Mouse (Mus musculus) hindlimb bud, embryonic 11.5 days (tissue): ENCODE data around the gene Sgms1.

ENCODE experiments used
- DNase-seq: peaks from one replicate; pipeline ENCODE4 v3.0.0-alpha.2; 2012; ENCODE audit warnings: low read depth, low spot score; ENCODE audit errors: extremely low spot score

Gene Sgms1

DNA sequence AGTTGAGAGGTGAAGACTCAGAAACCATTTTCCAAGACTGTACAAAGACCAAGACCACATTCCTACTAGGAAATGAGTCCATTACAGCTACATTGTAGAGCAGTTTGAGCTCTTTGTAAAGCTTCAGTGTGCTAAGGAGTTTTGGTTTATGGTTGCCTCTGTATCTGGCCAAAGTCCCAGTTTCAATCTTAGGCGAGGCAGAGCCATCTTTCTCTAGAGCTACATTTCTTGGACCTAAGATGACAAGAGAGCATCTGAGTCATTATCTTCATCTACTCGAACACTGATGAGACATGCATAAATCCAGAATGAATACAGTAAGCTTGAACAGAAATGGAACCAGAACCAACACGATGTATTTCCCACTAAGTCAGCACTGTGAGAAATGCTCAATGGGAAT is 87.9 kb downstream of the Sgms1 start:
- DNase-seq = no peak

DNA sequence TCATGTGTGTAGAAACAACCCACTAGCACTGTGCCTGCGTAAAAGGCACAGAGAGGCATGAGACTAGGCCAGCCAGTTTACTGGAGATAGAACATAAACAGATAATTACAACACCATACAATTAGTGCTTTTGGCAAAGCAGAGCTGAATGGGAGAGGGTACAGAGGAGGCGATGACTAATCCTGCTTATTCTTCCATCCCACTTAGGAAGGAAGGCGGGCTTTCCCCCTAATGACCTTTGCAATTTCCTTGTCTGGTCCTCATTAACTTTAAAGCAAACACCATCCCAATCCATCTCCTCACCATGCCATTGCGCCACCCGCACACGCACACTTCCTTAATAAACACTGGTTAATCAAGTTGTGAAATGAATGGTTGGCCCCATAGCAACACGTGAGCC is 91.3 kb downstream of the Sgms1 start:
- DNase-seq = no peak

DNA sequence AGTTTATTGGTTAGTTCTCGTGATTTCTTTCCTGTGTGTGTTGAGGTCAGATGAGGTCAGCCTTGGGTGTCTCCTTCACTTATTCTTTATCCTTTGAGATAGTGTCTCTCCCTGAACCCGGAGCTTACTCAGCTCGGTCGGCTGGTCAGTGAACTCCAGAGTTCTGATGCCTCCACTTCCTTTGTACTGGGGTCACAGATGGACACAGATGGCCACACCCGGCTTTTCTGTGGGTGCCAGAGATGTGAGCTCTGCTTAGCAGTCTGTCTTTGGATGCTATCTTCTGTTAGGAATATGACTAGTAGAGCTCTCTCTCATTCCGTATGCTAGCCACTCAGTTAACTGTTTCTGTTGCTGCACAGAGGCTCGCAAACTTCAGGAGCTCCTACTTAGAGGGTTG is 92.7 kb downstream of the Sgms1 start:
- DNase-seq = no peak

DNA sequence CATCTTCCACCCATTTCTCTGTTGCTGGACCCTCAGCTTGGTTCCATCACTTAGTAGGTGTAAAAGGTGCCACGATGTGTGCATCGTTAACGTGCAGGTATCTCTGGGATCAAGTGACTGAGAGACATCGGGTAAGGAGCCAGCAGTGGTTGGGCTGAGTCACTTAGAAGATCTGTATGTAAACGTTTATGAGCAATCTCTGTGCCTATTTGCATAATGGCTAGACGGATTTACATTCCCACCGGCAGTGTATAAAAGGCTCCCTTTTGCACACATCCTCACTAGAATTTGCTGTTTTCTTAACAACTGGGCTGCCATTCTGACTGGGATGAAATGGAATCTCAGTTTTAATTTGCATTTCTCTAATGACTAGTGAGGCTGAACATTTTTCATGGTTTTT is 93.9 kb downstream of the Sgms1 start:
- DNase-seq = no peak

DNA sequence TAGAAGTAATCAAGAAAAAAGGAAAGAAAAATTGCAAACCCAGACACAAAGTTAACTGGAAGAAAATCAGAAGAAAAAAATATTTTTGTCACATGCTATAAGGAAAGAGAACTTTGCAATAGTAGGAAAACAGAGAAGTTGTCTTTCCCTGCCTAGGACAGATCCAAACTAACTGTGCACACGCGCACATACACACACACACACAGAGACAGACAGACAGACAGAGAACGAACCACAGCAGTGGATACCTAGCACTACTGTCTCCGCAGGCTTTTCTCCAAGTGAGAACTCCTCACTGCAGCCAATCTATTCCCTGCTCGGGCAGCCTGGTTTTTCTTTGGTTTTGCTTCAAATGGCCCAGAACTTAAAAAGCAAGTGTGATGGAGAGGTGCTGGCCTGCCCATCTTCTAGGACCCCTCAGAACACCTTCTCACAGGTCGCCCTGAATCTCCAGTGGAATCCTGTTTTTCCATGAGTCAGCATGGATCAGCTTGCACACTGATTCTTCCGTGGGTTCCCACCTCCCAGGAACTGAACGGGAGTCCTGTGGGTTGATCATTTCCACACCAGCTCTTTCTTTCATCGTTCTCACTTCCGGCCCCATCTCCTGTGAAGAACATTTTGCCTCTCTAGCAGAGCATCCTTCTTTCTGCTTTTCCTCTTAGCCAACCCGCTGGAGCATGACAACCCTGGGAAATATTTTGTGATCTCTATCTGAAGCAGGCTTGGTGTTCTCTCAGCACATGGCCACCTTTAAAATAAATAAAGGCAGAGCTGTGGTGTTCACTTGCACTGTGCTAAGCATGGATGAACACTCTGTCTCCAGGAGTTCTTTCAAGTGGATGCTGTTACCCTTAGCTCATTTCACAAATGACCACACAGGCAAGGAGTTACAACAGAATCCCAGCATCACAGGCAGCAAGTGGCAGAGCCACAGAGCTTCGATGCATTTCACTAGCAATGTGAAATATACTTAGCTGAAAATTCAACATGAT is 96.4 kb downstream of the Sgms1 start:
- DNase-seq = no peak

DNA sequence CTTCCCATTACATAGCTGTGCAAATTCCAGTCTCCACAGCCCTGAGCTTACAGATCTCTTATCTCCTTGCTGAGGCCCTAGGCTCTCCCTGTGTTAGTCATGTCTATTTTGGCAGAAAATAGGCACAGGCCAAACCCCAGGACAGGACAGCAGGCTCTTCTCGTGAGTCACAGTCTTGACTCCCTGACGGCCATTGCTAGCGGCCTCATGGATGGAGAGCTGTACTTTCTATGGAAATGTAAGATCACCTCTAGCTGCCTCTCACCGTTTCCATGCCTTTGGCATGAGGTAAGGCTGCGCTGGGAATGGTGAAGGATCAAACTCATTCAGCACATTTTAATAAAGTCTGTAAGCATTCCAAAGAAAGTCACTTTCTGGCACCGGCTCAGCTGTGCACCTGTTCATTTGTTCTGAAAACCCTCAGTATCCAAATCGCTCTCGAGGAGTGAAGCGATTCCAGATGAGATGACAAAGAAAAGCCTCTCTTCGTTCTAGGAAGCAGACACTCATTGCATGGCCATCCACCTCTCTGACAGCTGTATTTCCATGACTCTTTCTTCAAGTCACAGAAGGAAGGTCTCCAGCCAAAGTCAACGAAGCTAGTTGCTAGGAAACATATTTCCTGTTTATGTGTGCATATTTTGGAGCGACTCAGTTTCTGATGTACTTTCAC is 97.3 kb downstream of the Sgms1 start:
- DNase-seq = no peak

DNA sequence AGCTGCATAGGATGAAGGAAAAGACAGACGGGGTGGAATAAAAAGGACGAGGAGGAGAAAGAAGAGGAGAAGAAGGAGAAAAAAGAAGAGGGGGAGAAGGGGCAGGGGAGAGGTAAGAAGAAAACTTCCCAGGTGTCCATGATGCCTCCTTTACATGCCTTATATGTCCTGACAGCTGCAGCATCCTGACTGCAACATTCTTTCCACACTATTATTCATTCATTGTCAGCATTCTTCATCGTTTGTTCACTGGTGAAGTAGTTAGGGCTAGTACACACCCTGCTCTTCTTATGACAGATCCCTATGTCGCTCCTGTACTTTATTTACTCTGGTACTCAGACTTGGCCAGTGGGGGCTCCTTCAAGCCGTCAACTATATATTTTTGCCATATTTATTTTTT is 98.4 kb downstream of the Sgms1 start:
- no peak for DNase-seq

DNA sequence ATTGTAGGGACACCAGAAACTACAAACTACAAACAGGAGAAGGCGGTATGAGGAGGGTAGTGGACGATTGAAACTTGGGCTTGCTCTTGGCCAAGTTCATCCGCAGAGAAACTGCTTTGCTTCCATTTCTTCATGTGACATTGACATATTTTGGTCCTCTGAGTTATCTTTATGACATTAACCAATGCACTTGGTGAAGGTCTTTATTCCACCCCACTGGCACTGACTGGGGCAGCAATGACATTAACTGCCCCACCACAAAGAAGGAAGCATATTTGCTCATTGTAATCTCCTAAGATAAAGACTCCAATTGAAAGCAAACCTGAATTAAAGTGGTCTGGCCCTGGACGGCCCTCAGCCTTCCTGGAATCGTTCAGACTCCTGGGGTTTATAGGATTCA is 100.6 kb downstream of the Sgms1 start:
- no peak for DNase-seq

DNA sequence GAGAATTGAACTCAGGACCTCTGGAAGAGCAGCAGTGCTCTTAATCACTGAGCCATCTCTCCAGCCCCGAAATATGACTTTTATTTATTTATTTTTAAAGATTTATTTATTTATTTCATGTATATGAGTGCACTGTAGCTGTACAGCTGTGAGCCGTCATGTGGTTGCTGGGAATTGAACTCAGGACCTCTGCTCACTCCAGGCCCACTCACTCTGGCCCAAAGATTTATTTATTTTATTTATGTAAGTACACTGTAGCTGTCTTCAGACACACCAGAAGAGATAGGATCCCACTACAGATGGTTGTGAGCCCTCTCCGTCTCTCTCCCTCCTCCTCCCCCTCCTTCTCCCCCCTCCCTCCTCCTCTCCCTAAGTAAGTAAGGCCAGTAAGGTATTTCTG is 101.7 kb downstream of the Sgms1 start:
- no peak for DNase-seq

DNA sequence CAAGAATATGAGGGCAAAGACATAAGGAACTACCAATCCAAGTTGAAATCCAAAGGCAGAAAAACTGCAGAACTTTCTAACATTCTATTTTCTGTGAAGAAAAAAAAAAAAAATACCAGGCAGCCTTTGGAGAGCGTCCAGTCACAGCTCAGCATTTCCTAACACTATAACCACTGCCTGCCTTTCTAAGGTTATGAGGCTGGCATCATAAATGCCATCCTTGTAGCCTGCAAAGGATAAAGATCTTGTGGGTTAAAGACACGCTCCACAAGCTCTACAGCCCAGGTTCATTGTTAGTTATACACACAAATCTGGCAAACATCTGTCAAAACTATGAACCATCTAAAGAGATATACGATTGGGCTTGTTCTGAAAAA is 104.1 kb downstream of the Sgms1 start:
- DNase-seq = no peak

DNA sequence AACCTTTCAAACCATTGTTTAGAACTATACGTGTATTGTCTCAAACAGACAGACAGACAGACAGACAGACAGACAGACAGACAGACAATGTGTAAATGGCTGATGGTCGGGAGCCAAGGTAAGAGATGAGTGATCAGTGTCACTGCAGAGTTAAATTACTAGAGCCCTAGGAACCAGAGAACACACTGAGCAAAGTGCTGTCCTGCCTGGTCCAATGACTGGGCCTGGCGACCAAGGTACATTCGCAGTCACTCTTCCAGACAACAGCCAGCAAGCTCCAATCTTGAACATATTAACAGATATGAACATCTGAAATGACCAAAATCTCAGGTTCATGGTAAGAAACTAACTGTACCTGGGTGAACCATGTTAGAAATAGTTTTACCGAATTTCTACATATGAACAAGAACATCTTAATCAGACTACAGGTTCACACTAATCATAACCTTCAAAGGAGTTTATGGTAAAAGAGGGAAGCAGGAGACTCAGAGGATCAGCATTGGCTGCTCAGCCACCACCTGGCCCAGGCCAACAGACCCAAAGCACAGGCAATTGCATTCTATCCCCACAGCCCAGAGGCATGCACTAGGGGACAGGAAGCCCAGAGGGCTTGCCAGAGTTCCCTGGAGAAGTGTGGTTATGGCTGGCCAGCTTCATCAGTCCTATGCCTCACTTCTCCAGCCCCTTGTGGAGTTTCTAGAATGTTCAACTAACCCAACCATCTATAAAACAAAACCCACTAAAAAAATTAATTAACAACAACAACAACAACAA is 104.6 kb downstream of the Sgms1 start:
- no peak for DNase-seq

DNA sequence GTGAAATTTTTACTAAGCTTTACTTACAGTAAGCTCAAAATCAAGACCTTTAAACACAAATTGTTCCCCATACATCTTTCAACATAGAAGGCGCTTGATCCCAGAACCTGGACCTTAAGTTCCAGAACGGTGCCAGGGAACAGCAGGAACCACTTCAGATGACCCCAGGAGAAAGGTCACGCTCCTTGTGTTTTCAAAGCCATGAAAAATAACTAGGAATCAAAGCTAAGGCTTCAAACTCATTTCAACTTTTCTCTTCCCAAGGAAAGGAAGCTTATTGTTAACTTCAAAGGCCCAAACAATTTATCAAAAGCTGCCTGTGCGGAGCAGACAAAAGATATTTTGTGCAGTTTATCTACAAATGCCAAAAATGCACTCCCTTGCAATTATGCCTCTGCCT is 107.6 kb downstream of the Sgms1 start:
- no peak for DNase-seq

DNA sequence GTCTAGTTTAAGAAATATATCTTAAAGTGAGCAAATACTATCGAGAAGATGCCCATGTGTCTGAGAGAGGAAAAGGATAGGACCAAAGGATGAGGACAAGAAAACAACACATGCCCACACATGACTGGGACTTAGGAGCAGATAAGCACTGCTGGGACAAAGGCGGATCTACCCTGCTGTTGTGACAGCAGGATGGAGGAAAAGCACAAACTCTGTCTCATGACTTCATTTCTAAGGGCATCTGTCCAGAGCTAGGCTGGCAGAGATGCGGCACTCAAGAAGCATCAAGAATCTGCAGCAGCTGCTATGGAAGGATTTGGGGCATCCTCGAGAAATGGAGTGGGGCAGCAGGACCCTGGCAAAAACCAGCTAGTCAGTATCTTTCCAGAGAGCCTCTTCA is 109.1 kb downstream of the Sgms1 start:
- DNase-seq = no peak

DNA sequence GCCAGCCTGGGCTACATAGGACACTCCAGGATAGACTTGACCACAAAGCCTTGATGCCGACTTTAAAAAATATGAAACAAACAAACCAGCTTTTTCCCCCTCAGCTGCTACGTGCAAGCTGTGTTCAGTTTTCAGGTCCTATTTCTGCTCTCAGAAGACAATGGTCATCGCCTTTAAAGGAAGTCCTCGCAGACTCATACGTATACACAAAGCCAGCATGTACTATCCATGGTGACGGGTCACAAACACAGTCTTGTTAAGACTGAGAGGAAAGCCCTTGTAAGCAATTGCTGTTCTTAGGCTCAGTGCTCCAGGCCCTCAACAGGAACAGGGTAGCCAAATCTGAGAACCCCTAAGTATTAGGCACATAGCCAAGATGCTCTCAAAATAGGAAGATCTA is 110.1 kb downstream of the Sgms1 start:
- no peak for DNase-seq

DNA sequence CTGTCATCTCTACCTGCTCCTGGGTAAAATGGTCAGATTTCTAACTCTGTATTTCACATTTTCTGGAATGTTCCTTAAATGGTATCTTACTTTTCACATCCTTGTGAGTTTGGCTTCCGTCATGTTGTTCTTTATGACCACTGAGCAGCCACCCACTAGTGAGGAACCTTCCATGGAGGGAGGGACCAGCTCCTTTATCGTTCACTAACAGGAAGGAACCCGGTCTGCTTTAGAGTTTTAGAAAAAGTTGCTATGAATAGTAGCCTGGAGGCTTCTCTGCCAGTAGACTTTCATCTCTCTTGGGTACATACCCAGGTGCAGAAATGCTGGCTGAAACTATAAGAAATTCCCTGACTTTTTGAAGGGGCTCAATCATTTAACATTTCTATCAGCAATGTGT is 111.6 kb downstream of the Sgms1 start:
- DNase-seq = no peak

DNA sequence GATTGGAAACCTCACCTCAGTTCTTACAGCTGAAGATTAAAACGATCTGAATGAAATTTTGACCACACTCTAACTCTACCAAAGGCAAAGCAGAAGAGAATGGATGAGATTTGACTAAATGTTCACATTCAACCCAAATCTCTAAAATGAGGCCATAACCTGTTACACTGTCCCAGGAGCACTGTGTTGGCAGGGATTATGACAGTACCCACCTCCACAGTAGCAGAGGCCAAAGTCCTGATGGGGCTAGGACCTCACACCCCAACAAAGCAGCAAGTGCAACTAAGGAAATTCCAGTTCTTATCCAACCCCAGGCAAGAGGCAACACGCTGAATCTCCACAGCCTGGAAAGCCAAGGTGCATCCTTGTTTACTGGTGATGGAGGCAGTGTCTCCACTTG is 112.2 kb downstream of the Sgms1 start:
- DNase-seq = no peak

DNA sequence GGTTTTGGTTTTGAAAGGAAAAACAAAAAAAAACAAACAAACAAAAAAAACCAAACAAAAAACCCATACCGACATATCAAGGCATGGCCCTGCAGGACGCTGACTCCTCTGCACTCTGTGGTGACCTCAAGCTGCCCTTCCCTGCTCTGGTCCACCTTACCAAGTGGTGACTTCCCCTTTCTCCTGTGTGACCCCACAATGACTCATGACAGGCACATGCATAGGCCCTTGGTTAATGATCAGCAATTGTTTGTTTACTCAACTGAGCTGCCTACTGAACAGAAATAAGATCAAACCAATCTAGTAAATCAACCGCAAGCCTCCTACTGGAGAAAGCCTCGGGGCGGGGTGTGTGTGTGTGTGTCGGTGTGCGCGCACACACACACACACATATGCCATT is 112.7 kb downstream of the Sgms1 start:
- no peak for DNase-seq

DNA sequence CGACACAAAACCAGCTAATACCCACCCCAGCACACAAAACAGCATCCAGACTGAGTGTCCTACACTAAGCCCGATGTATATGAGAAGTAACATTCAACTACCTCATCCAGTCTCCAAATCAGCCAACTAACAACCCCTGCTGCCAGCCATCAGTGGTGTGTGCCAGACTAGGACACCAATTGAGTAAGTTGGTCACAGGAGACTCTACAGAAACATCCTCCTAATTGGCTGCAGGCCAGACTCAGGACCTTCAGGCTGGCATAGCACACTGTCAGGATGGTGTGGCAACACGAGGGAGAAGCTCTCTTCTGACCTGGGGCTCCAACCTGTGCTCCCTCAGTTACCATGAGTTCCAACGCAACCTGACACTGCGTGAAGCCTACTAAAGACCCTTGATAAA is 113.3 kb downstream of the Sgms1 start:
- no peak for DNase-seq

DNA sequence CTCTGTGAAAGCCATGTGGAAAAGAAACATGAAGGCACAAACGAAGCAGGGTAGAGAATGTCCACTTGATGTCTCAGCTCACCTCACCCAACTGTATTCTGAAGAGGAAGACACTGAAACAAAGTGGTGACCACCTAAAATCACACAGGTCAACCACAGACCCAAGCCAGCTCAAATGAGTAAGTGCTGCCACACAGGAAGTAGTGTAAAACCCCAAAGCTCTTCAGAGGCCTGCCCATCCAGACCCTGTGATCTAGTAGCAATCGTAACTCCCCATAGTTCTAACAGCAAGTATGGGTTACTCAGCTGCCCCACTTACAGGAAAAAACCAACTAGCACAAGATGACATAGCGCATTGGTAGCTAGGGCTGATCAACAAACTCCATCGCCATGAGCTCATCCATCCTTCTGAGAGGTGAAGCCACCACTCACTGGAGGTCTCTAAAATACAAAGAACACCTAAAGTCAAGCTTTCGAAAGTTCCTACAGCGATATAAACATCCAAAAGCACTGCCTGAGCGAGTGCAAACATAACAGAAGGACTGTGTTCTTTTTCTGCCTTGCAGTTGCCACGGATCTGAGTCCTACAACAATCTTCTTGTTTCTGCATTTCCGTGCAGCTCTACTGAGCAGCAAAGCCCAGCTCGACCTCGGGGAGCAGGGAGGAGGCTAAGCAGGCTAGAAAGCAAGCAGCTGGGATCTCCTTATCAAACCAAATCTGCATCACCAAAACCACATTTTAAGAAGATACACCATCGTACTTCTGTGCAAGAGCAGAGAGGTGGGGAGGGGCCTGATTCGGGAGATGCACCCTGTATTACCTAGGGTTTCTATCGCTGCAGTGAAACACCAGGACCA is 114.2 kb downstream of the Sgms1 start:
- DNase-seq = no peak

DNA sequence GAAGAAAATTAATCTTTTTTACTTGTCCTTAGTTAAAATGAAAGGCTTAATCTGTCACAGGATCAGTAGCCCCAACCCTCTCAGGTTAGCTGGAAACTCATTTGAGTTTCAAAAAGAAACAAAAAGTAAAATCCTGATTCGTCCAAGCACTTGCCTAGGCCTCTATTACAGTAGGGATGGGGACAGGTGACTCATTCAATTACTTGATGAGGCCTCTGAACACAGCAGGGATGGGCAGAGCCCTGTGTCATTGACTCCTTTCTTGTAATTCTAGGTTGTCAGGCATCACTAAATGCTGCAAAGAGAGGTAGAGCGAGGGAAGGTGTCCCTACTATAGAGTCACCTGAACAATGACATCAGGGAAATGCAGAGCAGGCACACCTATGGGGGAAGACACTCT is 115.4 kb downstream of the Sgms1 start:
- no peak for DNase-seq

DNA sequence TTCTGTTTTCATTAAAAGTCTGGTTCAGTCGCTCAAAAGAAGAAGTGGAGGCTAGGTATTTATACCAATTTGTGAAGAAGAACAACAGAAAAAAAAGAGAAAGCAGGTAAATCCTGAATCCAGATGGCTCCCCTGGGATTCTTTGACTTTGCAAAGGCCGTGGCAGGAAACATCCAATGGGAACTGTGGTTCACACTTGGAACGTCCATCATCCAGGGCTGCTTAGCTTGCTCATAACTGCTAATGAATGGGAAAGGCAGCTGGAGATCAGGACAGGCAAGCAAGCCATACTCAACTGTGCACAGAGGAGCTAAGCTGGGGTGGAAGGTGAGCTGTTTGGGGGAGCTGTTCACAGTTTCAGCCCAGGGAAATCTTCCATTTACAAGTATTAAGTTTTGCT is 115.8 kb downstream of the Sgms1 start:
- DNase-seq = no peak
